Mouse (Mus musculus): ENCODE measurements around the gene Hist1h1d.
"Not testable (repeated sequence)": the region's sequence is repeated elsewhere in the genome, so short reads cannot be mapped to it uniquely, and the experiment has no call there.

Gene Hist1h1d

DNA sequence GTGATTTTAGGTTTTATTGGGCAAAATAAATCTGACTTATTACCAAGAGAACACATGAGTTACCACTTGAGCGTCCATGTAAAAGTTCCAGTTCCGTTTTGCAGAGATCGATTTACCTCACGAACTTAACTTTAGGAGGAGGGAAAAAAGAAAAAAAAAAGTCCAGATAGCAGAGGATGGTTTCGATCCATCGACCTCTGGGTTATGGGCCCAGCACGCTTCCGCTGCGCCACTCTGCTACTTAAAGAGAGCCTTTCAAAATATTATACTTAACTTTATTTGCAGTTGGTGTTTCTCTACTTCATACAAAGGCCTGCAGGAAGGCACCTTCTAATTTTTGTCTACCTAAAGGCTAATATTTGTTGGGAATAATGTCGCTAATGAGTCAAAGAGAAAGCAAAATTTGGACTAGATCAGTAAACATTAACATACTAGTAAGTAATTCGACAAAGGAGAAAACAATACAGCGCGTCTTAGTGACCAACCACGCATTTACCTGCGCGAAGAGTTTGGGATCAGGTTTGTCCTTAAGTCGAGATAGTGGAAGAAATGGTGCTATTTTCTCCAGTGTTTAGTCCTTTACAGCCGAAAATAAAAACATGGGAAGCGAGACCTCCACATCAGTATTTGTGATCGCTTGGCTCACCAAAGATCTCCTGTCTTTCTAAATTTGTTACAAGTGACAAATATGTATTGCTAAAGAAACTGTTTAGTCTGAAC lies 22.7 kb upstream of the Hist1h1d start:
- peak; percentile 86 for DNase-seq (ENCODE audit: low read depth, low spot score)

GRCm38 (mm10) chr13:23530901-23531875 lies 21.9 kb upstream of the Hist1h1d start, which contains the start of gene Hist1h4h:
Gene Hist1h4h, plus strand, starts transcription at chr13:23531050.
- DNase-seq (ENCODE audit: low read depth, low spot score), result peak; percentile 96

DNA sequence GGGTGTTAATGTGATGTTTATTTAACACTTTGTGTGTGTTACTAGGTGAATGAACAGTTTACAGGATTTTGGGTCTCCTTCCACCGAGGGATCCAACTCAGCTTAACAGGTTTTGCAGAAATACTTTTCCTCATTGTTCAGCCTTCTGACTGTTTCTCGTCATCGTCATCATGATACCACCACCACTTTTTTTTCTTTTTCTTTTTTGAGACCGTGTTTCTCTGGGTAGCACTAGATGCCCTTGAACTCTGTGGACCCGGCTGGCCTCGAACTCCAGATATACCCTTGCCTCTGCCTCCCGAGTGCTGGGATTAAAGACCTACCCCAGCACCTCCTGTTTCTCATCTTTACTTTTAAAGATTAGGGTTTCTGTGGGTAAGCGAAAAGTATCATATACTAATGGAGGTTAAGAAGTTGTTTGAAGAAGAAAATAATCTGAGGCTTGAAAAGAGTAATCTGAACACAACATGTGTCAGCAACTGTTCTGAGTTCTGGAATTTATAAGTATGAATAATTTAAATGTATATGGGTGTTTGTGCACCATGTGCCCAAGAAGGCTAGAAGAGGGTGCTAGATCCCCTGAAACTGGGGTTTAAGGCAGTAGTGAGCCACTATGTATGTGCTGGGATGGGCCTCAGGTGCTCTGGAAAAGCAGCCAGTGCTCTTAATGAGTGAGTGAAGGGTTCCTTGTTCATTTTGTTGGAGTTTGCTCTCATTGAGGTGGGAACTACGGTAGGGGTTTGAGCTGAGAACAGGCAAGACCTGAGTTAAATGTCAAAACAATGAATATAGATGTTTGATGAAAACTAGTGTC lies 20.6 kb upstream of the Hist1h1d start:
- DNase-seq (ENCODE audit: low read depth, low spot score), result peak; percentile 20

GRCm38 (mm10) chr13:23533560-23534367 lies 19.3 kb upstream of the Hist1h1d start, which contains the start of gene Hist1h2af:
Gene Hist1h2af, plus strand, starts transcription at chr13:23533906.
- DNase-seq (ENCODE audit: low read depth, low spot score), result peak; percentile 80

DNA sequence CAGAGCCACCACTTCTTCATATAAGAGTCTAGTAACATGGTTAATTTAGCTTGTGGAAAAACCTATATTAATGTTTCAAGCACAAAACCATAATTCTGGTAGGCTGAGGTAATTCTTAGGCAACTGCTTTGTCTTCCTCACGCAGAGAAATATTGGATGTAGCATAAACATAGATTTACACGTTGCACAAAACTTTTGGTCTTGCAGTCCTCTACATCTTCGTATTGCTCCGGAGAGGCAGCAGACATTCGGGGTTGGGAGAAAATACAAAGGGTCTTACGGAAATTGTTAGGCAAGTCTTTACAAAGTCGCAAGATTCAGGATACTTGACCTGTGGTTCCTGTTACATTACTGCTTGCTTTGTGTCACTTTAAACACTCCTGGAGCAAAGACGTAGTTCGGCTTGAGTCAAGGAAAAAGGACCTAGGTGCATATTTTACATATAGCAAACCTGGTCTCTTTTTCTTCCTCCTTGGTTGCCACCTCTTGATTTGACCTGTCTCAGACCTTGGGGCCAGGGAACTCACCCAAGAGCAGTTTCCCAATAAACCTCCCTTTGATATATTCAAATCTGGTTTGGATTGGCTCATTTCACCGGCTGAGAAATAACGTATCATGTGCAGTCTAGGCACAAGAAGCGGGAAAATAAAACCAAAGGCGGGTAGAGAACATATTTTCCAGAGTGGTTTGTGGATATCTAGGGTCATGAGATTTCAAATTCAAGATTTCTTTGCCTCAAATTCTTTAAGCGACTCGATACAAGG lies 18.5 kb upstream of the Hist1h1d start:
- no peak for DNase-seq (ENCODE audit: low read depth, low spot score)

DNA sequence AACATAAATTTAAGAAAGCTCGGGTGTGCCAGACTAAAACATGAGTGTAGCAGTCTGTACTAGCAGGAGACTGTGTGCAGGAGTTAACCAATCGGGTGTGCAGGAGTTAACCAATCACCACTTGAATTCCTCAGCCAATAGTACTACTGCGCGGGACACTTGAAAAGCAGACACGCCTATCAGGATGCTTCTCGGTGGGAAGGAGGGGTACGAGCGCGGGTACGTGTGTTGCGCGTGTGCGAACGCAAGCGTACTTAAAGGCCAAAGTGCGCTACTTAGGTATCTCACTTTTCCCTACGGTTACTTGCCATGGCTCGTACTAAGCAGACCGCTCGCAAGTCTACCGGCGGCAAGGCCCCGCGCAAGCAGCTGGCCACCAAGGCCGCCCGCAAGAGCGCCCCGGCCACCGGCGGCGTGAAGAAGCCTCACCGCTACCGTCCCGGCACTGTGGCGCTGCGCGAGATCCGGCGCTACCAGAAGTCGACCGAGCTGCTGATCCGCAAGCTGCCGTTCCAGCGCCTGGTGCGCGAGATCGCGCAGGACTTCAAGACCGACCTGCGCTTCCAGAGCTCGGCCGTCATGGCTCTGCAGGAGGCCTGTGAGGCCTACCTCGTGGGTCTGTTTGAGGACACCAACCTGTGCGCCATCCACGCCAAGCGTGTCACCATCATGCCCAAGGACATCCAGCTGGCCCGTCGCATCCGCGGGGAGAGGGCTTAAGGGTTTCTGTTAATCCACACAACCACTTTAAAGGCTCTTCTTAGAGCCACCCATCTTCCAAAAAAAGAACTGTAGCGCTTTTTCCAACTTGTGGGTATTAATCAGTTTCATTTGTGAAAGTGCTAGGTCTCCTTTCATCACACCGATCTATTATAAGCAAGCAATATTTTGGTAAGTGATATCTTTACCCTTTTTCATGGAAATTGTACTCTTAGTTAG lies 17.7 kb upstream of the Hist1h1d start, which contains the start of gene Hist1h3g:
Gene Hist1h3g, plus strand, starts transcription at position 286 of the 939 bp plus-strand sequence.
- peak; percentile 91 for DNase-seq (ENCODE audit: low read depth, low spot score)

DNA sequence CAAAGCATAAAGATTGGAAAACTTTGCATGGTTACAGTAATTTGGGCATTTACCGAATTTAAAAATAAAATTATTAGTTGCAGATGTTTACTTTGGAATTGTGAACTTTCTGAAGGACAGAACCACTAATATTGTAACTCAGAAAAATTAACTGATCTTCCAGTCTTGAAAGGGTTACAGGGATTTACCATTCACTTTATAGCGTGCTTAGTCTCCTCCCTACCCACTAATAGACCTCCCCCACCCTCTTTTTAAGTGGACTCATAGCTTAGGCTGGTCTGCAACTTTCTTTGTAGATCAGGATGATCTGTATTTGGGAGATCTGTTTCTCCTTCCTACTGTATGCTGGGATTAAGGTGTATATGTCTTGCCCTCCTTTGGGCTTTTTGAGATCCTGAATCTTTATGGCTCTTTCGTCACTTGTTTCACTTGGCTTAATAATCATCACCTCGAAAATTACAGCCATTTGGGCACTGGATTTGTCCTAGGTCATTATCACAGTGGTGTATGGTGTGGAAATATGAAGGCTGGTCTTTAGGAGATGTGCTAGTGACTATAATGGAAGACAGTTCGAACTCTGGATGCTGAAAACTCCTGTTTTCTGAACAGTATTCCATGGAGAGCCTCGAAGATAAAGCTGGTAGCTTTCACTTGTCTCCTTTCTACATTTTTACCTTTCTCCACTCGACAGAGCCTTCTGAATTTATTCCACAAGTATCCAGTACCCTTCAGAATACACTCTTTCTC lies 16.8 kb upstream of the Hist1h1d start:
- DNase-seq (ENCODE audit: low read depth, low spot score), result no peak

GRCm38 (mm10) chr13:23537006-23537710 lies 15.9 kb upstream of the Hist1h1d start:
- DNase-seq (ENCODE audit: low read depth, low spot score), result no peak

DNA sequence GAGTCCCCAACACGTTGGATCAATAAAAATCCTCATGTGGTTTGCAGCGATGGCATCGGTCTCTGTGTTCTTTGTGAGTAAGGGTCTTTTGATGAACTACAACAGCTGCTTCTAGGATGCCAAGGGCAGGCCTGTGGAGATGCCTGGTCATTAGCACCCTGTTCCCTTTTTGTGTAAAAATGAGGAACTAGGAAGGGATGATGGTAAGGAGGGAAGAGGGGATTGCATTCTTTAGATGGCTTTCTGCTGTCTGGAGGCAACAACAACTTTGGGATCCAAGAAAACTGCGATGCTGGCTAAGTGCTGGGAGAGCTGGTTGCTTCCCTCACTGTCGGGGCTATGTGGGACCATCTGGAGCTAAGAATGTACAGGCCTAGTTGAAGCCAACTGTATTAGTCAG lies 14.8 kb upstream of the Hist1h1d start:
- no peak for DNase-seq (ENCODE audit: low read depth, low spot score)

- not testable (repeated sequence) for DNase-seq (ENCODE audit: low read depth, low spot score)
These were observed 13.2 kb upstream of the Hist1h1d start for GRCm38 (mm10) chr13:23539821-23540220.

DNA sequence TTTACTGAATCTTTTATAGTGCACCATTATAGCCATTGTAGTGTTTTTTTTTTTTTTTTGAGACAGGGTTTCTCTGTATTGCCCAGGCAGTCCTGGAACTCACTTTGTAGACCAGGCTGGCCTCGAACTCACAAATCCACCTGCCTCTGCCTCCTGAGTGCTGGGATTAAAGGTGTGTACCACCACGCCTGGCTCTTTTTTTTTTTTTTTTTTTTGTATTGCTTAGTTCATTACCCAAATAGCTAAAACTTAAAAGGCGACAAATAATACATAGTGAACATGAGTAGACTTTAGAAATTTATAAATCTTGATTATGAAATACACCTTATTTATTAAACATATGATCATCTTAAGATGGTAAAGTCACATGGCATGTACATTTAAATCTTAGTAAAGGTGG lies 11.6 kb upstream of the Hist1h1d start:
- no peak for DNase-seq (ENCODE audit: low read depth, low spot score)

GRCm38 (mm10) chr13:23542225-23542980 lies 10.7 kb upstream of the Hist1h1d start:
- DNase-seq (ENCODE audit: low read depth, low spot score), result peak; percentile 22

GRCm38 (mm10) chr13:23542999-23543607 lies 10.0 kb upstream of the Hist1h1d start, which contains the start of gene Hist1h2bh:
Gene Hist1h2bh, minus strand, starts transcription at chr13:23543392.
- DNase-seq (ENCODE audit: low read depth, low spot score), result peak; percentile 95

GRCm38 (mm10) chr13:23543965-23544786 lies 8.9 kb upstream of the Hist1h1d start, which contains the start of gene Hist1h3f:
Gene Hist1h3f, plus strand, starts transcription at chr13:23544052.
- DNase-seq (ENCODE audit: low read depth, low spot score), result peak; percentile 95

DNA sequence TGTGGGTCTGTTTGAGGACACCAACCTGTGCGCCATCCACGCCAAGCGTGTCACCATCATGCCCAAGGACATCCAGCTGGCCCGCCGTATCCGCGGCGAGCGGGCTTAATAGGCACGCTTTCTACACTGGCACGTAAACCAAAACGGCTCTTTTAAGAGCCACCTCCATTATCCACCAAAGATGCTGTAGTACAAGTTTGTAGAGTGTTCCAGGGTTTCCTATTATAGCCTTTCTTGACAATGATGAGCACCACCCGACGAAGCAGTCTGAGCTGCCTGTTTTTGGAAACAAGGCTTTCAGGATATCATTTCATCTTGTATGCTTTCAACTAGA lies 8.3 kb upstream of the Hist1h1d start:
- peak; percentile 47 for DNase-seq (ENCODE audit: low read depth, low spot score)
